Mouse (Mus musculus): ENCODE measurements at regions not wholly inside any gene's neighbourhood (a gene's known extent, or its start where the extent isn't known, plus 50 kb on each side); places are given as distances from the start of the nearest gene placed in this dataset.

GRCm38 (mm10) chr2:137417691-137418090 lies 301.2 kb upstream of the Jag1 start:
- no peak overlapping the region for H3K9ac ChIP-seq (ENCODE audit: low read depth, poor library complexity, severe bottlenecking)
- H3K27me3 ChIP-seq (ENCODE audit: control insufficient read depth, insufficient read depth, low read length, poor library complexity, severe bottlenecking) = no peaks in the 10 kb centered on the region
- H3K4me3 ChIP-seq (ENCODE audit: low read depth, low read length) = no peak overlapping the region
- no peaks in the 10 kb centered on the region for H3K4me1 ChIP-seq (ENCODE audit: control insufficient read depth, insufficient read depth, low read length)
- no peak for TF ChIP-seq POLR2A (IDR thresholded peaks at IDR 0.05; ENCODE audit: insufficient read depth, low read length)
- TF ChIP-seq EP300 (IDR thresholded peaks at IDR 0.05; ENCODE audit: insufficient read depth, low read depth, low read length) = no peak
- TF ChIP-seq CTCF (IDR thresholded peaks at IDR 0.05; ENCODE audit: low read depth, low read length) = no peak
- H3K36me3 ChIP-seq (ENCODE audit: control insufficient read depth, insufficient read depth, low read length, poor library complexity, severe bottlenecking) = no peaks in the 10 kb centered on the region
- no peaks in the 10 kb centered on the region for H3K9me3 ChIP-seq (replicated peaks; ENCODE audit: control insufficient read depth, insufficient read depth, low read length, poor library complexity, severe bottlenecking)
- H3K27ac ChIP-seq (ENCODE audit: insufficient read depth, low read length) = no peak overlapping the region

- TF ChIP-seq CTCF (IDR thresholded peaks at IDR 0.05; ENCODE audit: low read depth, low read length) = no peak
- TF ChIP-seq POLR2A (IDR thresholded peaks at IDR 0.05; ENCODE audit: insufficient read depth, low read length) = no peak
- no peak overlapping the region for H3K4me3 ChIP-seq (ENCODE audit: low read depth, low read length)
Observed at GRCm38 (mm10) chr2:137413432-137413831, 297.0 kb upstream of the Jag1 start.

GRCm38 (mm10) chr2:137409611-137410010 lies 293.2 kb upstream of the Jag1 start:
- H3K9ac ChIP-seq (ENCODE audit: low read depth, poor library complexity, severe bottlenecking) = no peak overlapping the region
- no peaks in the 10 kb centered on the region for H3K36me3 ChIP-seq (ENCODE audit: control insufficient read depth, insufficient read depth, low read length, poor library complexity, severe bottlenecking)

More at GRCm38 (mm10) chr2:137413432-137413831, 297.0 kb upstream of the Jag1 start:
- H3K27ac ChIP-seq (ENCODE audit: insufficient read depth, low read length) = no peak overlapping the region
- H3K9me3 ChIP-seq (replicated peaks; ENCODE audit: control insufficient read depth, insufficient read depth, low read length, poor library complexity, severe bottlenecking) = no peaks in the 10 kb centered on the region
- no peaks in the 10 kb centered on the region for H3K4me1 ChIP-seq (ENCODE audit: control insufficient read depth, insufficient read depth, low read length)
- H3K27me3 ChIP-seq (ENCODE audit: control insufficient read depth, insufficient read depth, low read length, poor library complexity, severe bottlenecking) = no peaks in the 10 kb centered on the region
- H3K9ac ChIP-seq (ENCODE audit: low read depth, poor library complexity, severe bottlenecking) = no peak overlapping the region
- no peaks in the 10 kb centered on the region for H3K36me3 ChIP-seq (ENCODE audit: control insufficient read depth, insufficient read depth, low read length, poor library complexity, severe bottlenecking)

GRCm38 (mm10) chr2:137408294-137408693 lies 291.9 kb upstream of the Jag1 start:
- no peak overlapping the region for H3K27ac ChIP-seq (ENCODE audit: insufficient read depth, low read length)
- H3K9me3 ChIP-seq (replicated peaks; ENCODE audit: control insufficient read depth, insufficient read depth, low read length, poor library complexity, severe bottlenecking) = no peaks in the 10 kb centered on the region
- no peak overlapping the region for H3K4me3 ChIP-seq (ENCODE audit: low read depth, low read length)
- H3K36me3 ChIP-seq (ENCODE audit: control insufficient read depth, insufficient read depth, low read length, poor library complexity, severe bottlenecking) = no peaks in the 10 kb centered on the region
- no peaks in the 10 kb centered on the region for H3K4me1 ChIP-seq (ENCODE audit: control insufficient read depth, insufficient read depth, low read length)
- H3K9ac ChIP-seq (ENCODE audit: low read depth, poor library complexity, severe bottlenecking) = no peak overlapping the region
- TF ChIP-seq CTCF (IDR thresholded peaks at IDR 0.05; ENCODE audit: low read depth, low read length) (no peak), EP300 (IDR thresholded peaks at IDR 0.05; ENCODE audit: insufficient read depth, low read depth, low read length) (no peak), POLR2A (IDR thresholded peaks at IDR 0.05; ENCODE audit: insufficient read depth, low read length) (no peak)
- H3K27me3 ChIP-seq (ENCODE audit: control insufficient read depth, insufficient read depth, low read length, poor library complexity, severe bottlenecking) = no peaks in the 10 kb centered on the region

More at GRCm38 (mm10) chr2:137409611-137410010, 293.2 kb upstream of the Jag1 start:
- Histone ChIP-seq H3K27ac (ENCODE audit: insufficient read depth, low read length) (no peak overlapping the region), H3K27me3 (ENCODE audit: control insufficient read depth, insufficient read depth, low read length, poor library complexity, severe bottlenecking) (no peaks in the 10 kb centered on the region), H3K4me1 (ENCODE audit: control insufficient read depth, insufficient read depth, low read length) (no peaks in the 10 kb centered on the region), H3K9me3 (replicated peaks; ENCODE audit: control insufficient read depth, insufficient read depth, low read length, poor library complexity, severe bottlenecking) (no peaks in the 10 kb centered on the region), H3K4me3 (ENCODE audit: low read depth, low read length) (no peak overlapping the region)
- TF ChIP-seq CTCF (IDR thresholded peaks at IDR 0.05; ENCODE audit: low read depth, low read length) = no peak
- no peak for TF ChIP-seq EP300 (IDR thresholded peaks at IDR 0.05; ENCODE audit: insufficient read depth, low read depth, low read length)
- no peak for TF ChIP-seq POLR2A (IDR thresholded peaks at IDR 0.05; ENCODE audit: insufficient read depth, low read length)

- no peak overlapping the region for H3K9ac ChIP-seq (ENCODE audit: low read depth, poor library complexity, severe bottlenecking)
- TF ChIP-seq POLR2A (IDR thresholded peaks at IDR 0.05; ENCODE audit: insufficient read depth, low read length) = no peak
- no peak for TF ChIP-seq EP300 (IDR thresholded peaks at IDR 0.05; ENCODE audit: insufficient read depth, low read depth, low read length)
- no peak for TF ChIP-seq CTCF (IDR thresholded peaks at IDR 0.05; ENCODE audit: low read depth, low read length)
Observed at GRCm38 (mm10) chr2:137393486-137393885, 277.0 kb upstream of the Jag1 start.

GRCm38 (mm10) chr2:137379816-137380215 lies 263.4 kb upstream of the Jag1 start:
- Histone ChIP-seq H3K4me1 (ENCODE audit: control insufficient read depth, insufficient read depth, low read length) (no peaks in the 10 kb centered on the region), H3K27ac (ENCODE audit: insufficient read depth, low read length) (no peak overlapping the region), H3K9ac (ENCODE audit: low read depth, poor library complexity, severe bottlenecking) (no peak overlapping the region), H3K27me3 (ENCODE audit: control insufficient read depth, insufficient read depth, low read length, poor library complexity, severe bottlenecking) (no peaks in the 10 kb centered on the region), H3K36me3 (ENCODE audit: control insufficient read depth, insufficient read depth, low read length, poor library complexity, severe bottlenecking) (no peaks in the 10 kb centered on the region), H3K4me3 (ENCODE audit: low read depth, low read length) (no peak overlapping the region), H3K9me3 (replicated peaks; ENCODE audit: control insufficient read depth, insufficient read depth, low read length, poor library complexity, severe bottlenecking) (no peaks in the 10 kb centered on the region)
- no peak for TF ChIP-seq CTCF (IDR thresholded peaks at IDR 0.05; ENCODE audit: low read depth, low read length)
- no peak for TF ChIP-seq POLR2A (IDR thresholded peaks at IDR 0.05; ENCODE audit: insufficient read depth, low read length)
- TF ChIP-seq EP300 (IDR thresholded peaks at IDR 0.05; ENCODE audit: insufficient read depth, low read depth, low read length) = no peak

More at GRCm38 (mm10) chr2:137393486-137393885, 277.0 kb upstream of the Jag1 start:
- H3K9me3 ChIP-seq (replicated peaks; ENCODE audit: control insufficient read depth, insufficient read depth, low read length, poor library complexity, severe bottlenecking) = peaks cover 20% of the 10 kb centered on the region
- no peaks in the 10 kb centered on the region for H3K36me3 ChIP-seq (ENCODE audit: control insufficient read depth, insufficient read depth, low read length, poor library complexity, severe bottlenecking)
- no peak overlapping the region for H3K4me3 ChIP-seq (ENCODE audit: low read depth, low read length)
- H3K27ac ChIP-seq (ENCODE audit: insufficient read depth, low read length) = no peak overlapping the region
- peaks cover 2% of the 10 kb centered on the region; the same call in 1 of the 2 replicates for H3K27me3 ChIP-seq (ENCODE audit: control insufficient read depth, insufficient read depth, low read length, poor library complexity, severe bottlenecking)
- no peaks in the 10 kb centered on the region for H3K4me1 ChIP-seq (ENCODE audit: control insufficient read depth, insufficient read depth, low read length)
